In genomic region chr7:46569509-46569908, GRCm38 (mm10) we compare ENCODE assay signal across 7 mouse cellular contexts.
A peak's percentile ranks its signal among the peaks of the same experiment; 100 is the strongest.
DNase-seq lines count a peak whose midpoint lies in the region; ATAC-seq and TF ChIP-seq lines count a peak whose summit lies in the region.
"Not testable (repeated sequence)": the region's sequence is repeated elsewhere in the genome, so short reads cannot be mapped to it uniquely, and the experiment has no call there.

No protein-coding gene starts in this region.

- not testable (repeated sequence) for H3K27me3 ChIP-seq in forebrain, embryonic 14.5 days (replicated peaks; ENCODE audit: control insufficient read depth, insufficient read depth, low read length)

- H3K9ac ChIP-seq in forebrain, embryonic 14.5 days (ENCODE audit: low read length), result not testable (repeated sequence)

- H3K27ac ChIP-seq in forebrain, embryonic 14.5 days (ENCODE audit: low read depth, low read length); layer of hippocampus, adult 2 months: not testable (repeated sequence)

- not testable (repeated sequence) for ATAC-seq in forebrain, embryonic 14.5 days
- peak; percentile 74 to 78; a peak in 2 of 4 replicates for ATAC-seq in hematopoietic stem cell, adult 5-6 weeks (replicated peaks in 1 of 2; ENCODE audit: insufficient read depth in 1 of 2, low FRiP score in 2 of 2, low TSS enrichment in 1 of 2, low read depth in 1 of 2, poor library complexity in 2 of 2, severe bottlenecking in 2 of 2)
- peak; percentile 52; the same call in 1 of the 2 replicates for ATAC-seq in megakaryocyte, adult 5-6 weeks (ENCODE audit: poor library complexity, severe bottlenecking)

- H3K9me3 ChIP-seq in forebrain, embryonic 14.5 days (replicated peaks; ENCODE audit: control insufficient read depth, low read length), result not testable (repeated sequence)

- DNase-seq in NIH3T3 (ENCODE audit: low read depth), result peak; percentile 51
- DNase-seq in brain, adult 2 months (ENCODE audit: low read depth, low spot score), result peak; percentile 78
- peak; percentile 41 for DNase-seq in forebrain, embryonic 14.5 days (ENCODE audit: low spot score)
- not testable (repeated sequence) for DNase-seq in layer of hippocampus, adult 2 months (ENCODE audit: low spot score in 2 of 2)
- DNase-seq in spleen, postnatal 10 days (ENCODE audit: low spot score in 2 of 2), result peak; percentile 11 to 68

- H3K4me1 ChIP-seq in forebrain, embryonic 14.5 days (ENCODE audit: control insufficient read depth, insufficient read depth, low read length), result not testable (repeated sequence)

- peak; percentile 75 for TF ChIP-seq CTCF in layer of hippocampus, adult 2 months (conservative IDR thresholded peaks at IDR 0.05)

- WGBS in forebrain, embryonic 14.5 days, result 71% methylated on average over 9 of the region's 9 CpGs

- not testable (repeated sequence) for H3K36me3 ChIP-seq in forebrain, embryonic 14.5 days (ENCODE audit: control insufficient read depth, insufficient read depth, low read length)

- H3K4me3 ChIP-seq in forebrain, embryonic 14.5 days (ENCODE audit: low read depth, low read length); layer of hippocampus, adult 2 months: not testable (repeated sequence)

- H3K4me2 ChIP-seq in forebrain, embryonic 14.5 days (ENCODE audit: low read length), result not testable (repeated sequence)
